Mouse (Mus musculus) frontal cortex, postnatal 25 days (tissue): ENCODE measurements around the gene Inha.

ENCODE experiments used
- DNase-seq, 2 experiments: peaks; one replicate each; pipeline ENCODE4 v3.0.0; 2022; ENCODE audit warnings: low spot score in 2 of 2

The Inha gene

GRCm38 (mm10) chr1:75519576-75519975, 12.7 kb downstream of the Inha start:
- DNase-seq, result no peak

- DNase-seq, result peak; percentile 82 to 89
Measured at GRCm38 (mm10) chr1:75521321-75522031, 14.6 kb downstream of the Inha start, which contains the start of gene Stk11ip. Stk11ip (plus strand) TSS chr1:75521529.

GRCm38 (mm10) chr1:75524679-75525078, 17.8 kb downstream of the Inha start:
- no peak for DNase-seq

- no peak for DNase-seq
Measured at GRCm38 (mm10) chr1:75530546-75530945, 23.7 kb downstream of the Inha start.

GRCm38 (mm10) chr1:75532280-75533172, 25.6 kb downstream of the Inha start:
- DNase-seq, result no peak

GRCm38 (mm10) chr1:75533325-75534252, 26.7 kb downstream of the Inha start:
- no peak for DNase-seq

- DNase-seq, result no peak
Measured at GRCm38 (mm10) chr1:75537587-75537986, 30.7 kb downstream of the Inha start.

GRCm38 (mm10) chr1:75538597-75539190, 31.8 kb downstream of the Inha start:
- DNase-seq, result no peak

GRCm38 (mm10) chr1:75541496-75541895, 34.6 kb downstream of the Inha start:
- DNase-seq, result no peak

GRCm38 (mm10) chr1:75544351-75544750, 37.5 kb downstream of the Inha start:
- DNase-seq, result no peak

GRCm38 (mm10) chr1:75545965-75546956, 39.4 kb downstream of the Inha start, which contains the start of gene Slc4a3:
Slc4a3 (plus strand) TSS chr1:75546266.
- DNase-seq, result peak in 1 of 2 experiments; percentile 42

GRCm38 (mm10) chr1:75547351-75547750, 40.5 kb downstream of the Inha start:
- DNase-seq, result no peak

- DNase-seq, result no peak
Measured at GRCm38 (mm10) chr1:75548083-75548482, 41.2 kb downstream of the Inha start.

GRCm38 (mm10) chr1:75548871-75549270, 42.0 kb downstream of the Inha start:
- DNase-seq, result no peak

- no peak for DNase-seq
Measured at GRCm38 (mm10) chr1:75549289-75550279, 42.7 kb downstream of the Inha start.

GRCm38 (mm10) chr1:75550586-75550985, 43.7 kb downstream of the Inha start:
- DNase-seq, result no peak

GRCm38 (mm10) chr1:75555680-75556079, 48.8 kb downstream of the Inha start:
- no peak for DNase-seq

GRCm38 (mm10) chr1:75556143-75556781, 49.4 kb downstream of the Inha start:
- DNase-seq, result no peak
